Mouse (Mus musculus): Measurements from ENCODE around the gene Afp. TPM values are rescaled to one million over a fixed set of nuclear protein-coding genes. Genes with fewer than 3 reads are reported as not detected.

Afp gene
- polyA plus RNA-seq (2012; rRNA removed): not detected in 2 replicates

GRCm38 (mm10) chr5:90490518-90490917 lies at the start of gene Afp:
Gene Afp, plus strand, starts transcription at chr5:90490737.

DNA sequence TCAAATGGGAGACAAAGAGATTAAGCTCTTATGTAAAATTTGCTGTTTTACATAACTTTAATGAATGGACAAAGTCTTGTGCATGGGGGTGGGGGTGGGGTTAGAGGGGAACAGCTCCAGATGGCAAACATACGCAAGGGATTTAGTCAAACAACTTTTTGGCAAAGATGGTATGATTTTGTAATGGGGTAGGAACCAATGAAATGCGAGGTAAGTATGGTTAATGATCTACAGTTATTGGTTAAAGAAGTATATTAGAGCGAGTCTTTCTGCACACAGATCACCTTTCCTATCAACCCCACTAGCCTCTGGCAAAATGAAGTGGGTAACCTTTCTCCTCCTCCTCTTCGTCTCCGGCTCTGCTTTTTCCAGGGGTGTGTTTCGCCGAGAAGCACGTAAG lies 29.9 kb upstream of the Afp start, which contains the start of gene Alb:
Gene Alb, plus strand, starts transcription at position 279 of the 400 bp plus-strand sequence.

DNA sequence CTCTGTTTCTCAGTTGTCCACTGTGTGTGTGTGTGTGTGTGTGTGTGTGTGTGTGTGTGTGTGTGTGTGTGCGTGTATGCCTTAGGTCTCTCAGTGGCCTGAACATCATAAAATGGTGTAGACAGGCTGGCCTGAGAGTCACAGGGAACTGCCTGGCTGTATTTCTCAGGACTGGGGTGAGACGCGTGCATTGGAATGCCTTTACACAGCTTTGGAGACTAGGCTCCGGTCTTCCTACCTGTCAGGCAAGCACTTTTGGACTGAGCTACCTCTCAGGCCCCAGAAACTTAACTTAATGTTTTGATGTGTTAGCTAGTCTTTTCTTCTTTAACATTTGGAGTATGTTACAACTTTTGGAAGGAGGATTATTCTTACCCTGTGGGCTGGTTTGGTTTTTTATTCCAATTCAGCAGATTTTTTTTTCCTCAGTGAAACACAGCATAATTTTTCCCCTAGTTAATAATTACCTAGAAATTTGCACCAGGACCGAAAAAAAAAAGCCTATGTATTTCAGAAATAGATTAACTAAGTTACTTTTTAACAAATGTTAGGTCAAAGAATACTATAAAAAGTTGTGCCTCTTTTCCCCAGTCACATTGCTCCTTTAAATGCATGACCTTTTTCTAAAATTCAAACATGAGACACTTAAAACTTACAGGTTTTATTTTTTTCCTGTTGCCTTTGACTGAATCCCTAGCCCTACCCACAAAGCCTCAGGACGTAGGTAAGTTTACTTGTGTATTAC lies 28.0 kb downstream of the Afp start, which contains the start of gene Afm:
Gene Afm, plus strand, starts transcription at position 577 of the 745 bp plus-strand sequence.

Other genes with a start within 250 kb of the Afp start
- 21.5 and 33.6 TPM in 2 replicates for gene Ankrd17, start 124.2 kb upstream of the Afp start, polyA plus RNA-seq (2012; rRNA removed)
- gene Gm9958, start 123.5 kb upstream of the Afp start, polyA plus RNA-seq (2012; rRNA removed): 0.62 and 0.63 TPM in 2 replicates
- 7.0 and 25.4 TPM in 2 replicates for gene Alb, start 29.8 kb upstream of the Afp start, polyA plus RNA-seq (2012; rRNA removed)
- gene Afm, start 28.2 kb downstream of the Afp start, polyA plus RNA-seq (2012; rRNA removed): not detected in 2 replicates
- gene 5830473C10Rik, start 70.4 kb downstream of the Afp start, polyA plus RNA-seq (2012; rRNA removed): 0.21 and 0.26 TPM in 2 replicates
- gene Rassf6, start 149.9 kb downstream of the Afp start, polyA plus RNA-seq (2012; rRNA removed): 0.32 and 0.63 TPM in 2 replicates